In genomic region chr5:72259298-72259621, GRCm38 (mm10) we compare ENCODE assay signal across 15 mouse cellular contexts.
DNase-seq lines count a peak whose midpoint lies in the region; ATAC-seq lines count a peak whose summit lies in the region.
"Had no signal": no experiment of that assay in that cellular context is flagged by ENCODE, and none has a peak within 500 bp of the region (broad histone marks: within the 10 kb centered on the region; RNA-seq: fewer than 3 reads in every experiment).

No protein-coding gene starts in this region.

- peaks cover 36% of the 10 kb centered on the region for H3K4me1 ChIP-seq in liver, embryonic 13.5 days (replicated peaks)
- H3K4me1 ChIP-seq: limb, embryonic 12.5 days had no signal

- intact Hi-C loops in left cerebral cortex, postnatal 14 days (cut with DNase I), result no loop called here

- no peak overlapping the region for H3K4me3 ChIP-seq in liver, embryonic 13.5 days (replicated peaks)
- H3K4me3 ChIP-seq: heart, embryonic 15.5 days; kidney, embryonic 15.5 days; limb, embryonic 12.5 days; myocyte had no signal

- H3K27me3 ChIP-seq in liver, embryonic 13.5 days, result no peaks in the 10 kb centered on the region
- H3K27me3 ChIP-seq: heart, embryonic 15.5 days; kidney, embryonic 15.5 days; limb, embryonic 12.5 days had no signal

- ATAC-seq in liver, embryonic 13.5 days (ENCODE audit: low read depth), result no peak

- no peak overlapping the region for H3K4me2 ChIP-seq in liver, embryonic 13.5 days
- H3K4me2 ChIP-seq: kidney, embryonic 15.5 days; limb, embryonic 12.5 days had no signal

- WGBS in liver, embryonic 13.5 days (ENCODE audit: insufficient replicate concordance), result 75% methylated on average over 3 of the region's 3 CpGs

- DNase-seq in heart, adult 11 months, result peak; percentile 93
- no peak for DNase-seq in heart, adult 8-10 months (ENCODE audit: low spot score)
- DNase-seq in 3T3-L1 (ENCODE audit: low read depth, low spot score) (peak; percentile 11), ZHBTc4 (ENCODE audit: low read depth, low spot score) (peak; percentile 90)
- no peak for DNase-seq in liver, embryonic 13.5 days
- DNase-seq in ovary, postnatal 36 days (ENCODE audit: low spot score), result no peak
- DNase-seq in left cerebral cortex, postnatal 14 days (ENCODE audit: low spot score in 2 of 2), result no peak
- DNase-seq in adrenal gland, adult 8-10 months, result no peak
- DNase-seq: adrenal gland, adult 2 months; right cerebral cortex, postnatal 14 days; thymus, postnatal 14 days had no signal

- H3K36me3 ChIP-seq in liver, embryonic 13.5 days, result peaks cover 18% of the 10 kb centered on the region

- no peak overlapping the region for H3K9ac ChIP-seq in liver, embryonic 13.5 days
- H3K9ac ChIP-seq: heart, embryonic 15.5 days; kidney, embryonic 15.5 days; limb, embryonic 12.5 days had no signal

- H3K9me3 ChIP-seq in liver, embryonic 13.5 days (replicated peaks), result no peaks in the 10 kb centered on the region
- H3K9me3 ChIP-seq: heart, embryonic 15.5 days; kidney, embryonic 15.5 days; limb, embryonic 12.5 days had no signal

- H3K27ac ChIP-seq in liver, embryonic 13.5 days, result 0 out of 2 replicates have a peak overlapping the region, but pooled peaks have one; percentile 2
- H3K27ac ChIP-seq: heart, embryonic 15.5 days; kidney, embryonic 15.5 days; limb, embryonic 12.5 days had no signal

Comparison
In these comparisons a context has a peak if more than half of its experiments do, and no peak if none do; other contexts are left out.
1. DNase-seq: peak in heart, adult 11 months (single experiment), 3T3-L1 (single experiment) and ZHBTc4 (single experiment); none in heart, adult 8-10 months (single experiment), liver, embryonic 13.5 days (single experiment), ovary, postnatal 36 days (single experiment), left cerebral cortex, postnatal 14 days (0 of 2) and adrenal gland, adult 8-10 months (single experiment).